Mouse (Mus musculus): ENCODE results near the gene Ccnd3.

DNA sequence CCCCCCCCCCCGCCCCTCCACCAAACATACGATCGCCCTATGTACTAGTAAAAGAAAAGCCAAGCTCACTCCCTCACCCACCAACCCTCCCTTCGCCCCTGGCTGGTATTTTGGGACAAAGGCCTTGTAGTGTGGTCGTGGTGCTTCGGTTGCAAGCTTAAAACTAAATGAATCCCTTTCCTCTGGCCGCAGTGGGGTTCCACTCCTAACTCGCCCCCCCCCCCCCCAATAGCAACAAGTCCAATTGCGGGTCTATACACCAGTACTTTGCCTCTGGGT lies 90.1 kb downstream of the Ccnd3 start:
- no peak for TF ChIP-seq POLR2A (IDR thresholded peaks at IDR 0.05; ENCODE audit: borderline replicate concordance, control insufficient read depth, low read depth, low read length)
- TF ChIP-seq CTCF (IDR thresholded peaks at IDR 0.05; ENCODE audit: control insufficient read depth, insufficient read depth, low read length): no peak

All from bone marrow, adult 2 months (tissue).